Comparison of ENCODE assay signal across 7 mouse cellular contexts in genomic region chr2:25355419-25356066, GRCm38 (mm10). TPM values are rescaled to one million over a fixed set of nuclear protein-coding genes. Genes with fewer than 3 reads are reported as not detected.
DNase-seq lines count a peak whose midpoint lies in the region; ATAC-seq and TF ChIP-seq lines count a peak whose summit lies in the region.

No protein-coding gene starts in this region.

- WGBS in lung, embryonic 15.5 days: 31% methylated on average over 18 of the region's 18 CpGs
- WGBS in forebrain, embryonic 11.5 days: 41% methylated on average over 18 of the region's 18 CpGs
- 36% methylated on average over 18 of the region's 18 CpGs for WGBS in limb, embryonic 11.5 days
- 38% methylated on average over 18 of the region's 18 CpGs for WGBS in olfactory bulb, adult 2 months

- TF ChIP-seq POLR2A in olfactory bulb, adult 2 months (IDR thresholded peaks at IDR 0.05; ENCODE audit: insufficient read depth, low read depth, low read length): no peak

- peaks cover 20% of the 10 kb centered on the region for H3K4me1 ChIP-seq in lung, embryonic 15.5 days
- peaks cover 10% of the 10 kb centered on the region for H3K4me1 ChIP-seq in forebrain, embryonic 11.5 days (replicated peaks; ENCODE audit: control insufficient read depth, insufficient read depth, low read length)
- H3K4me1 ChIP-seq in limb, embryonic 11.5 days (ENCODE audit: control insufficient read depth, insufficient read depth, low read length): peaks cover 8% of the 10 kb centered on the region
- peaks cover 23% of the 10 kb centered on the region for H3K4me1 ChIP-seq in olfactory bulb, adult 2 months (ENCODE audit: control insufficient read depth, insufficient read depth, low read length)

- no peak overlapping the region for H3K27ac ChIP-seq in lung, embryonic 15.5 days
- no peak overlapping the region for H3K27ac ChIP-seq in forebrain, embryonic 11.5 days (ENCODE audit: low read depth, low read length)
- H3K27ac ChIP-seq in limb, embryonic 11.5 days (replicated peaks; ENCODE audit: low read depth, low read length): no peak overlapping the region
- H3K27ac ChIP-seq in olfactory bulb, adult 2 months (ENCODE audit: insufficient read depth, low read depth, low read length): no peak overlapping the region

- H3K9ac ChIP-seq in lung, embryonic 15.5 days: peak overlapping the region; percentile 35; the same call in 1 of the 2 replicates
- H3K9ac ChIP-seq in forebrain, embryonic 11.5 days (ENCODE audit: low read length): peak overlapping the region; percentile 74
- peak overlapping the region; percentile 62; the same call in 1 of the 2 replicates for H3K9ac ChIP-seq in limb, embryonic 11.5 days (ENCODE audit: low read length)

- DNase-seq in lung, postnatal 25 days (ENCODE audit: low spot score): no peak
- DNase-seq in forebrain, embryonic 11.5 days (ENCODE audit: low spot score): no peak
- no peak for DNase-seq in limb, embryonic 11.5 days (ENCODE audit: low spot score)
- DNase-seq in adrenal gland, adult 8-10 months: no peak
- DNase-seq in adrenal gland, postnatal 25 days: no peak

- H3K27me3 ChIP-seq in lung, embryonic 15.5 days: no peaks in the 10 kb centered on the region
- H3K27me3 ChIP-seq in forebrain, embryonic 11.5 days (ENCODE audit: control insufficient read depth, insufficient read depth, low read length): no peaks in the 10 kb centered on the region
- H3K27me3 ChIP-seq in limb, embryonic 11.5 days (ENCODE audit: control insufficient read depth, insufficient read depth, low read length): no peaks in the 10 kb centered on the region

- no peaks in the 10 kb centered on the region for H3K9me3 ChIP-seq in lung, embryonic 15.5 days
- no peaks in the 10 kb centered on the region for H3K9me3 ChIP-seq in forebrain, embryonic 11.5 days (ENCODE audit: control insufficient read depth, low read length)
- no peaks in the 10 kb centered on the region for H3K9me3 ChIP-seq in limb, embryonic 11.5 days (ENCODE audit: control insufficient read depth, low read length)

- ATAC-seq in lung, embryonic 15.5 days (ENCODE audit: borderline replicate concordance, extremely low read depth, low FRiP score, low TSS enrichment): no peak
- ATAC-seq in forebrain, embryonic 11.5 days (replicated peaks; ENCODE audit: low FRiP score): no peak; the same call in 1 of the 2 replicates
- ATAC-seq in limb, embryonic 11.5 days (ENCODE audit: insufficient number of reproducible peaks, low FRiP score, low TSS enrichment, low read depth): no peak; the same call in 1 of the 2 replicates

- peak overlapping the region; percentile 48 for H3K4me3 ChIP-seq in lung, embryonic 15.5 days
- H3K4me3 ChIP-seq in forebrain, embryonic 11.5 days (ENCODE audit: low read depth, low read length): peak overlapping the region; percentile 48
- peak overlapping the region; percentile 42 for H3K4me3 ChIP-seq in limb, embryonic 11.5 days (ENCODE audit: low read depth, low read length)
- H3K4me3 ChIP-seq in olfactory bulb, adult 2 months (ENCODE audit: insufficient read depth, low read depth, low read length): peak overlapping the region; percentile 50

- H3K4me2 ChIP-seq in lung, embryonic 15.5 days: peak overlapping the region; percentile 86
- H3K4me2 ChIP-seq in forebrain, embryonic 11.5 days (ENCODE audit: low read depth, low read length, severe bottlenecking): peak overlapping the region; percentile 73
- peak overlapping the region; percentile 88 for H3K4me2 ChIP-seq in limb, embryonic 11.5 days (ENCODE audit: low read depth, severe bottlenecking)

- H3K36me3 ChIP-seq in lung, embryonic 15.5 days: peaks cover 25% of the 10 kb centered on the region
- H3K36me3 ChIP-seq in forebrain, embryonic 11.5 days (ENCODE audit: control insufficient read depth, insufficient read depth, low read length): no peaks in the 10 kb centered on the region; the same call in none of the 2 replicates
- peaks cover 15% of the 10 kb centered on the region for H3K36me3 ChIP-seq in limb, embryonic 11.5 days (ENCODE audit: control insufficient read depth, insufficient read depth, low read length)

- TF ChIP-seq CTCF in olfactory bulb, adult 2 months (IDR thresholded peaks at IDR 0.05; ENCODE audit: insufficient read depth, low read depth, low read length): no peak

RNA-seq across cellular contexts. Expression of gene Dpp7, which starts 0.6 kb away (rescaled TPM):
- 14.5 and 14.9 TPM in 2 replicates for polyA plus RNA-seq in lung, embryonic 15.5 days (2015; fragmentation: Nextera tagmentation; extraction: Ambion mirVana)
- 20.1 and 20.5 TPM in 2 replicates for polyA plus RNA-seq in forebrain, embryonic 11.5 days (2014; fragmentation: Nextera tagmentation; extraction: Ambion mirVana)
- polyA plus RNA-seq in limb, embryonic 11.5 days (2014; fragmentation: Nextera tagmentation; extraction: Ambion mirVana): 16.6 and 18.8 TPM in 2 replicates
- polyA plus RNA-seq in olfactory bulb, adult 2 months (2012; ENCODE audit: insufficient read depth, insufficient read length, low replicate concordance, missing spikeins): not detected in 2 replicates
- total RNA-seq in adrenal gland, adult 8-10 months (2022): 10 to 100 TPM; 39.8 to 59.1 (median 45.7) TPM
- total RNA-seq in adrenal gland, postnatal 25 days (2021): 24.6 and 31.8 TPM in 2 replicates

RNA-seq across cellular contexts. Expression of gene Uap1l1, which starts 9.9 kb away (rescaled TPM):
- 16.4 and 20.5 TPM in 2 replicates for polyA plus RNA-seq in lung, embryonic 15.5 days (2015; fragmentation: Nextera tagmentation; extraction: Ambion mirVana)
- 3.1 and 5.4 TPM in 2 replicates for polyA plus RNA-seq in forebrain, embryonic 11.5 days (2014; fragmentation: Nextera tagmentation; extraction: Ambion mirVana)
- polyA plus RNA-seq in limb, embryonic 11.5 days (2014; fragmentation: Nextera tagmentation; extraction: Ambion mirVana): 8.9 and 9.1 TPM in 2 replicates
- not detected in 2 replicates for polyA plus RNA-seq in olfactory bulb, adult 2 months (2012; ENCODE audit: insufficient read depth, insufficient read length, low replicate concordance, missing spikeins)
- 10 to 100 TPM; 29.5 to 48.3 (median 31.5) TPM for total RNA-seq in adrenal gland, adult 8-10 months (2022)
- 10.7 and 18.8 TPM in 2 replicates for total RNA-seq in adrenal gland, postnatal 25 days (2021)

RNA-seq across cellular contexts. Expression of gene Sapcd2, which starts 16.6 kb away (rescaled TPM):
- polyA plus RNA-seq in lung, embryonic 15.5 days (2015; fragmentation: Nextera tagmentation; extraction: Ambion mirVana): 42.2 and 45.2 TPM in 2 replicates
- polyA plus RNA-seq in forebrain, embryonic 11.5 days (2014; fragmentation: Nextera tagmentation; extraction: Ambion mirVana): 79.0 and 85.0 TPM in 2 replicates
- polyA plus RNA-seq in limb, embryonic 11.5 days (2014; fragmentation: Nextera tagmentation; extraction: Ambion mirVana): 63.0 and 69.4 TPM in 2 replicates
- polyA plus RNA-seq in olfactory bulb, adult 2 months (2012; ENCODE audit: insufficient read depth, insufficient read length, low replicate concordance, missing spikeins): not detected in 2 replicates
- total RNA-seq in adrenal gland, adult 8-10 months (2022): under 1 TPM in 3 of 4 experiments, not detected in 1; 0.31 to 0.71 (median 0.61) TPM
- total RNA-seq in adrenal gland, postnatal 25 days (2021): 1.6 and 2.1 TPM in 2 replicates

RNA-seq across cellular contexts. Expression of gene Man1b1, which starts 23.4 kb away (rescaled TPM):
- 48.8 and 52.0 TPM in 2 replicates for polyA plus RNA-seq in lung, embryonic 15.5 days (2015; fragmentation: Nextera tagmentation; extraction: Ambion mirVana)
- 75.7 and 77.8 TPM in 2 replicates for polyA plus RNA-seq in forebrain, embryonic 11.5 days (2014; fragmentation: Nextera tagmentation; extraction: Ambion mirVana)
- polyA plus RNA-seq in limb, embryonic 11.5 days (2014; fragmentation: Nextera tagmentation; extraction: Ambion mirVana): 81.9 and 97.6 TPM in 2 replicates
- not detected in 2 replicates for polyA plus RNA-seq in olfactory bulb, adult 2 months (2012; ENCODE audit: insufficient read depth, insufficient read length, low replicate concordance, missing spikeins)
- 10 to 100 TPM; 66.5 to 71.9 (median 67.6) TPM for total RNA-seq in adrenal gland, adult 8-10 months (2022)
- 53.6 and 57.9 TPM in 2 replicates for total RNA-seq in adrenal gland, postnatal 25 days (2021)

RNA-seq across cellular contexts. Expression of gene Grin1, which starts 36.6 kb away (rescaled TPM):
- 0.45 and 0.48 TPM in 2 replicates for polyA plus RNA-seq in lung, embryonic 15.5 days (2015; fragmentation: Nextera tagmentation; extraction: Ambion mirVana)
- polyA plus RNA-seq in forebrain, embryonic 11.5 days (2014; fragmentation: Nextera tagmentation; extraction: Ambion mirVana): 1.7 and 2.1 TPM in 2 replicates
- polyA plus RNA-seq in limb, embryonic 11.5 days (2014; fragmentation: Nextera tagmentation; extraction: Ambion mirVana): 0.60 and 1.4 TPM in 2 replicates
- 199 and 286 TPM in 2 replicates for polyA plus RNA-seq in olfactory bulb, adult 2 months (2012; ENCODE audit: insufficient read depth, insufficient read length, low replicate concordance, missing spikeins)
- 10 to 100 TPM; 13.0 to 21.3 (median 17.8) TPM for total RNA-seq in adrenal gland, adult 8-10 months (2022)
- total RNA-seq in adrenal gland, postnatal 25 days (2021): 9.0 and 12.6 TPM in 2 replicates

Comparison
In these comparisons a context has a peak if more than half of its experiments do, and no peak if none do; other contexts are left out.
1. RNA of gene Dpp7, which starts 0.6 kb away (polyA plus RNA-seq): 20.1 to 20.5 TPM in forebrain, embryonic 11.5 days, 16.6 to 18.8 TPM in limb, embryonic 11.5 days and 14.5 to 14.9 TPM in lung, embryonic 15.5 days; not detected in olfactory bulb, adult 2 months; every median in the first group is over 10 times any median in the second.
2. Peak in every context shown above with its lines, with median percentiles within 50 percentile points of each other: H3K4me2 ChIP-seq, H3K4me3 ChIP-seq and H3K9ac ChIP-seq.